Mouse (Mus musculus): Measurements from ENCODE around the gene Clic5.

DNA sequence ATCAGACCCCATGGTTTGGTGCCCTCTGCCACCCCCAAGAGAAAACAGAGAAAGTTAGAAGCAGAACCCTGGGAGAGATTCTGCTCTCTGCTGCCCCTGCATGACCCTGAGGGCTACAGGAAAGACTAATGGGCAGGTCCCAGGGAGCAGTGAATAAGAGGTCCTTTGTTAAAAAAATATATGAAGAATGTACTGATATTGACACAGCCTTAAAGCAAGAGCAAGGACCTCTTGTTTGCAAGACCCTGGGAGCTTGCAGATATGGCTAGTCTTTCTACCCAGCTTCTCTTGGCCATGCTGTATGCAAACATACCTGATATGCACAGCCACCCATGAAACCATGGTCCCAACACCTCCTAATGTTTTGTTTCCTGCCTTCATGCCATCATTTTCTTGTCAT is 86.4 kb downstream of the Clic5 start:
- TF ChIP-seq CTCF (IDR thresholded peaks at IDR 0.05) (no peak), POLR2A (IDR thresholded peaks at IDR 0.05; ENCODE audit: insufficient read depth, low read depth, low read length) (no peak), EP300 (IDR thresholded peaks at IDR 0.05; ENCODE audit: insufficient read depth, low read depth, low read length) (no peak)

Measured in heart, adult 2 months (tissue).